Mouse (Mus musculus) embryonic facial prominence, embryonic 12.5 days (tissue): ENCODE results near the gene Sept4. TPM values are rescaled to one million over a fixed set of nuclear protein-coding genes. Genes with fewer than 3 reads are reported as not detected.
A peak's percentile ranks its signal among the peaks of the same experiment; 100 is the strongest.

Experiments
- ATAC-seq: fragments of 200-750 bp; cut with Nextera tagmentation; 2 replicates; pipeline ENCODE4 v1.8.0; 2017; ENCODE audit not compliant: insufficient number of reproducible peaks, insufficient read depth, low FRiP score, low TSS enrichment
- H3K27ac ChIP-seq: fragments of 300-500 bp; sonication (generic); 2 replicates; pipeline ENCODE4 v1.5.1; 2016; ENCODE audit warnings: mild to moderate bottlenecking
- H3K27me3 ChIP-seq: fragments of 300-500 bp; sonication (generic); 2 replicates; pipeline ENCODE4 v1.6.1; 2016; ENCODE audit warnings: mild to moderate bottlenecking, moderate library complexity
- H3K36me3 ChIP-seq: fragments of 300-500 bp; sonication (generic); 2 replicates; pipeline ENCODE4 v1.6.1; 2016; ENCODE audit warnings: mild to moderate bottlenecking
- H3K4me1 ChIP-seq: fragments of 300-500 bp; sonication (generic); 2 replicates; pipeline ENCODE4 v1.6.1; 2016
- H3K4me2 ChIP-seq: fragments of 300-500 bp; sonication (generic); replicated peaks from 2 replicates; pipeline ENCODE4 v1.6.1; 2016; ENCODE audit warnings: mild to moderate bottlenecking, moderate library complexity
- H3K4me3 ChIP-seq: fragments of 300-500 bp; sonication (generic); 2 replicates; pipeline ENCODE4 v1.5.1; 2016; ENCODE audit warnings: mild to moderate bottlenecking
- H3K9ac ChIP-seq: fragments of 300-500 bp; sonication (generic); 2 replicates; pipeline ENCODE4 v1.6.1; 2016; ENCODE audit warnings: mild to moderate bottlenecking, moderate library complexity
- H3K9me3 ChIP-seq: fragments of 300-500 bp; sonication (generic); 2 replicates; pipeline ENCODE4 v1.6.1; 2016; ENCODE audit warnings: mild to moderate bottlenecking, moderate library complexity
- WGBS: fragments of 180-500 bp; shearing (Covaris S2); methylation state at CpG from one replicate; pipeline ENCODE4 v1.1.7; 2016; 5-methylcytosine and 5-hydroxymethylcytosine counted together
- polyA plus RNA-seq: library from polyadenylated mRNA; unstranded; fragments of >200 nt; fragmentation: Nextera tagmentation; extraction: Ambion mirVana; gene quantifications from 2 replicates; pipeline ENCODE4 v1.2.1, GENCODE M21; 2016

Gene Sept4
- polyA plus RNA-seq, 1 experiment from 2014 or later = 13.3 TPM

- H3K9ac ChIP-seq = no peak overlapping the region
- H3K4me1 ChIP-seq = peaks cover 10% of the 10 kb centered on the region; the same call in 1 of the 2 replicates
- H3K4me3 ChIP-seq = no peak overlapping the region
- no peaks in the 10 kb centered on the region for H3K36me3 ChIP-seq
- H3K27me3 ChIP-seq = no peaks in the 10 kb centered on the region
- H3K27ac ChIP-seq = no peak overlapping the region
- 53% methylated on average over 2 of the region's 2 CpGs for WGBS
- no peak for ATAC-seq
- no peak overlapping the region for H3K4me2 ChIP-seq
- H3K9me3 ChIP-seq = no peaks in the 10 kb centered on the region
These were observed 13.5 kb upstream of the Sept4 start for GRCm38 (mm10) chr11:87555106-87555703.

- no peaks in the 10 kb centered on the region for H3K9me3 ChIP-seq
- no peak overlapping the region for H3K4me3 ChIP-seq
These were observed 7.5 kb upstream of the Sept4 start for GRCm38 (mm10) chr11:87561208-87561607.

GRCm38 (mm10) chr11:87566501-87566900 is 2.2 kb upstream of the Sept4 start, which contains the start of gene Gm11492:
TSS of gene Gm11492 (plus strand) at chr11:87566653.
- 76% methylated on average over 3 of the region's 3 CpGs for WGBS
- no peak within 1 kb of the TSS for H3K27ac ChIP-seq
- no peaks in the 10 kb centered on the region for H3K4me1 ChIP-seq
- H3K36me3 ChIP-seq = no peaks in the 10 kb centered on the region
- no peaks in the 10 kb centered on the region for H3K27me3 ChIP-seq
- no peak within 1 kb of the TSS for H3K4me3 ChIP-seq
- H3K4me2 ChIP-seq = no peak within 1 kb of the TSS
- no peak for ATAC-seq
- no peak within 1 kb of the TSS for H3K9ac ChIP-seq
- no peaks in the 10 kb centered on the region for H3K9me3 ChIP-seq

More at GRCm38 (mm10) chr11:87561208-87561607, 7.5 kb upstream of the Sept4 start:
- no peaks in the 10 kb centered on the region for H3K4me1 ChIP-seq
- H3K27me3 ChIP-seq = no peaks in the 10 kb centered on the region
- H3K4me2 ChIP-seq = no peak overlapping the region
- no peak overlapping the region for H3K9ac ChIP-seq
- no peak overlapping the region for H3K27ac ChIP-seq
- 79% methylated on average over 6 of the region's 6 CpGs for WGBS
- no peak for ATAC-seq
- no peaks in the 10 kb centered on the region for H3K36me3 ChIP-seq

GRCm38 (mm10) chr11:87570743-87571142 is 2.0 kb downstream of the Sept4 start:
- H3K9ac ChIP-seq = no peak overlapping the region
- H3K4me2 ChIP-seq = no peak overlapping the region
- H3K36me3 ChIP-seq = no peaks in the 10 kb centered on the region
- no peaks in the 10 kb centered on the region for H3K27me3 ChIP-seq
- 0 out of 2 replicates have a peak, but pooled peaks cover 5% of the 10 kb centered on the region for H3K4me1 ChIP-seq
- no peak for ATAC-seq
- H3K9me3 ChIP-seq = no peaks in the 10 kb centered on the region
- 60% methylated on average over 5 of the region's 5 CpGs for WGBS
- no peak overlapping the region for H3K27ac ChIP-seq
- H3K4me3 ChIP-seq = no peak overlapping the region

GRCm38 (mm10) chr11:87571361-87571950 is 2.8 kb downstream of the Sept4 start:
- no peak for ATAC-seq
- Histone ChIP-seq H3K9ac (no peak overlapping the region), H3K27ac (no peak overlapping the region), H3K36me3 (no peaks in the 10 kb centered on the region), H3K4me3 (no peak overlapping the region), H3K9me3 (no peaks in the 10 kb centered on the region), H3K4me2 (no peak overlapping the region), H3K4me1 (0 out of 2 replicates have a peak, but pooled peaks cover 5% of the 10 kb centered on the region), H3K27me3 (no peaks in the 10 kb centered on the region)
- 88% methylated on average over 1 of the region's 1 CpGs for WGBS

- H3K27ac ChIP-seq = no peak overlapping the region
- H3K9me3 ChIP-seq = no peaks in the 10 kb centered on the region
- H3K4me2 ChIP-seq = no peak overlapping the region
- no peaks in the 10 kb centered on the region for H3K36me3 ChIP-seq
- WGBS = 78% methylated on average over 7 of the region's 7 CpGs
- peaks cover 3% of the 10 kb centered on the region; the same call in 1 of the 2 replicates for H3K27me3 ChIP-seq
- H3K4me1 ChIP-seq = peaks cover 15% of the 10 kb centered on the region
- H3K9ac ChIP-seq = no peak overlapping the region
- ATAC-seq = no peak
- no peak overlapping the region for H3K4me3 ChIP-seq
These were observed 5.0 kb downstream of the Sept4 start for GRCm38 (mm10) chr11:87573751-87574150.

- Histone ChIP-seq H3K27me3 (peaks cover 3% of the 10 kb centered on the region; the same call in 1 of the 2 replicates), H3K36me3 (no peaks in the 10 kb centered on the region), H3K27ac (no peak overlapping the region), H3K4me2 (no peak overlapping the region), H3K4me1 (peaks cover 21% of the 10 kb centered on the region), H3K4me3 (no peak overlapping the region), H3K9me3 (no peaks in the 10 kb centered on the region), H3K9ac (no peak overlapping the region)
- 64% methylated on average over 21 of the region's 21 CpGs for WGBS
- no peak for ATAC-seq
These were observed 5.9 kb downstream of the Sept4 start for GRCm38 (mm10) chr11:87574520-87575180.

GRCm38 (mm10) chr11:87577601-87578248 is 9.0 kb downstream of the Sept4 start:
- H3K27ac ChIP-seq = no peak overlapping the region
- H3K4me1 ChIP-seq = peaks cover 21% of the 10 kb centered on the region
- peak overlapping the region; percentile 54 for H3K4me3 ChIP-seq
- no peak for ATAC-seq
- peaks cover 3% of the 10 kb centered on the region; the same call in 1 of the 2 replicates for H3K27me3 ChIP-seq
- WGBS = 16% methylated on average over 6 of the region's 6 CpGs
- H3K4me2 ChIP-seq = peak overlapping the region; percentile 84
- no peak overlapping the region for H3K9ac ChIP-seq
- no peaks in the 10 kb centered on the region for H3K36me3 ChIP-seq
- no peaks in the 10 kb centered on the region for H3K9me3 ChIP-seq

GRCm38 (mm10) chr11:87578249-87578962 is 9.7 kb downstream of the Sept4 start:
- no peaks in the 10 kb centered on the region for H3K36me3 ChIP-seq
- no peak overlapping the region for H3K27ac ChIP-seq
- H3K4me3 ChIP-seq = peak overlapping the region; percentile 54
- WGBS = under 1% methylated on average over 40 of the region's 40 CpGs
- H3K27me3 ChIP-seq = peaks cover 3% of the 10 kb centered on the region; the same call in 1 of the 2 replicates
- H3K4me1 ChIP-seq = peaks cover 21% of the 10 kb centered on the region
- H3K9ac ChIP-seq = peak overlapping the region; percentile 47
- peak overlapping the region; percentile 84 for H3K4me2 ChIP-seq
- ATAC-seq = peak; percentile 65
- H3K9me3 ChIP-seq = no peaks in the 10 kb centered on the region

- Histone ChIP-seq H3K9ac (peak overlapping the region; percentile 47), H3K4me2 (peak overlapping the region; percentile 84), H3K9me3 (no peaks in the 10 kb centered on the region), H3K27me3 (peaks cover 3% of the 10 kb centered on the region; the same call in 1 of the 2 replicates), H3K4me3 (peak overlapping the region; percentile 54), H3K36me3 (no peaks in the 10 kb centered on the region), H3K4me1 (peaks cover 21% of the 10 kb centered on the region), H3K27ac (no peak overlapping the region)
- ATAC-seq = 0 out of 2 replicates have a peak, but pooled peaks have one; percentile 17
- WGBS = 17% methylated on average over 10 of the region's 10 CpGs
These were observed 10.4 kb downstream of the Sept4 start for GRCm38 (mm10) chr11:87578963-87579601.

- Histone ChIP-seq H3K4me3 (no peak overlapping the region), H3K9me3 (no peaks in the 10 kb centered on the region), H3K27ac (no peak overlapping the region), H3K36me3 (no peaks in the 10 kb centered on the region), H3K4me2 (no peak overlapping the region), H3K9ac (no peak overlapping the region), H3K4me1 (peaks cover 21% of the 10 kb centered on the region), H3K27me3 (peaks cover 3% of the 10 kb centered on the region; the same call in 1 of the 2 replicates)
- no peak for ATAC-seq
- 55% methylated on average over 1 of the region's 1 CpGs for WGBS
These were observed 11.0 kb downstream of the Sept4 start for GRCm38 (mm10) chr11:87579713-87580112.
